Mouse (Mus musculus): ENCODE measurements around the gene Snrnp200.
"Not testable (repeated sequence)": the region's sequence is repeated elsewhere in the genome, so short reads cannot be mapped to it uniquely, and the experiment has no call there.

The Snrnp200 gene

DNA sequence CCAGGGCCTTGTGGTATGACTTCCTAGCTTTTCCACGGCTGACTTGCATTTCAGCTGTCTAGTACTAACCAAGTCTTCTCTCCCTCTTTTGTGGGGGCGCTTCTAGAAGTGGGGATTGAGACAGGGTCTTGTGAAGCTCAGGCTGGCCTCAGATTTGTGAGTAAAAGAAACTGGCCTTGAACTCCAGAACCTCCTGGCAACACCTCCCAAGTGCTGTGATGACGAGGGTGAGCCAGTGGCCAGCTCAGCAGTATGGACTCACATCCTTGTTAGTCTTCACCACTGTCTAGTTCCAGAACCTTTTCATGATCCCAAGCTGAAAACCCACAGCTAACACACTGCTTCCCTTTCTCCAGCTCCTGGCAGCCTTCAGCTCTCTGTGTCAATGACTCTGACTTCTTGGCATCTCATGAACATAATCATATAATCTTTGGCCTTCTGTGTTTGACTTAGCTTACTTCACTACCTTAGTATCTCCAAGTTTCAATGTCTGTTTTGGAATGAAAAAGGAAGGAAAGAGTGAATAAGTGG lies 46.5 kb downstream of the Snrnp200 start:
- DNase-seq: no peak

DNA sequence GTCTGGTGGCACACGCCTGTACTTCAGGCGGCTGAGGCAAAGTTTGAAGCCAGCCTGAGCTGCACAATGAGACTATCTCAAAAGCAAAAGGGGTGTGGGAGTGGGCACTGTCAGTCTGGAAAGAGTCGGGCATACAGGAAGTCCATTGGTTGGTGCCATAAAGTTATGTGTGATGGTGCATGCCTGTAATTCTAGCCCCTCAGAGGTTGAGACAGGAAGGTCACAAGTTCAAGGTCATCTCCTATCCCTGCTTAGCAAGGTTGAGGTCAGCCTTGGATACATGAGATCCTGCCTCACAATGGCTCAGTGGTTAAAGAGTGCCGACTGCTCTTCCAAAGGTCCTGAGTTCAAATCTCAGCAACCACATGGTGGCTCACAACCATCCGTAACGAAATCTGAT lies 47.1 kb downstream of the Snrnp200 start:
- DNase-seq: no peak

DNA sequence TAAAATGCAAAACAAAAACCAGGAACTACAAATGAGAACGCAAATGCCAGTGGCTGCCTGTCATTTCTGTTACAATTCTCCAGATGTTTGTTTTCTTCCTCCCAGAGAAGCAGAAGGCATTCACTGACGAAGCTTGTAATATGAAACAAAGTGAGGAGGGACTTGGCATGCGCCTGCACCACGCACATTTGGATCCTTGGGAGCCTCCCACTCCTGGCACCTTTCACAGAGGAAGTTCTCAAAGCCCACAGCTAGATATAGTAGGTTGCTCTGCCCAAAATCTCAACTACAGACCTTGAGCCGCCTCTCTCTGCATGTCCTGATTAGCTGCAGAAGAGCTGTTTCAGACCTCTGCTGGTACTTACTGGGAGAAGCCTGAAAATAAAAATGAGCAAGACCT lies 51.2 kb downstream of the Snrnp200 start:
- DNase-seq: no peak

DNA sequence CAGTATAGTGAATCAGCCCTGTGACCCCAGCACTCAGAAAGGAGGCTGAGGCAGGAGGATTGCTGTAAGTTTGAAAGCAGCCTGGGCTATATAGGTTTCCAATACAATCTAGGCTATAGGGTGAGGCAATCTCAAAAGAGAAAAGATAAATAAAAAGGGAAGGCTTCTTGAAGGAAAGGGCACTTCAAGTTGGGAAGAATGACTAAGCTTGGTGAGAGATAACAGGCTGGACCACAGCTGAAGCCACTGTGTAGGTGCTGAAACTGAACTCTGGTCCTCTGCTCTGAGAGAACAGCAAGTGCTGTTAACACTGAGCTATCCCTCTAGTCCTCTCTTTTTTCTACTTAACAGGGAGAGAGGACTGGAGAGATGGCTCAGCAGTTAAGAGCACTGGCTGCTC lies 54.3 kb downstream of the Snrnp200 start:
- no peak for DNase-seq

DNA sequence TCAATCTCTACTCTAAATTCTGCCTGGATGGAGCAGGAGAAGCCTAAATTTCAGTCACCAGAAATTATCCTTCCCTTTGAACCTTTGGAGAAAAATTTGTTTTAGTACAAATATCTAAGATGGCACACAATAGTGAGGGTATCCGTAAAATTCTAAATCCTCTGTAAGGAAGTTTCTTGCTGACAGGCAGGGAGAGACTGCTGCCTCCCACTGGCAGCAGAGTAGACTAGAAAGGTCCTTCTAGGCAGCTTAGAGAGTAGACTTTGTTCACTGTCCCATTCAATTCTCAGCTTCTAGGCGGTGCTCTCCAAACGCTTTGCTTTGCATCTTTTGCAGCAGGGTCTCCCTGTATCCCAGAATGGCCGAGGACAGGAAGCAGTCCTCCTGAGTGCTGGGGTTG lies 59.7 kb downstream of the Snrnp200 start:
- no peak for DNase-seq

DNA sequence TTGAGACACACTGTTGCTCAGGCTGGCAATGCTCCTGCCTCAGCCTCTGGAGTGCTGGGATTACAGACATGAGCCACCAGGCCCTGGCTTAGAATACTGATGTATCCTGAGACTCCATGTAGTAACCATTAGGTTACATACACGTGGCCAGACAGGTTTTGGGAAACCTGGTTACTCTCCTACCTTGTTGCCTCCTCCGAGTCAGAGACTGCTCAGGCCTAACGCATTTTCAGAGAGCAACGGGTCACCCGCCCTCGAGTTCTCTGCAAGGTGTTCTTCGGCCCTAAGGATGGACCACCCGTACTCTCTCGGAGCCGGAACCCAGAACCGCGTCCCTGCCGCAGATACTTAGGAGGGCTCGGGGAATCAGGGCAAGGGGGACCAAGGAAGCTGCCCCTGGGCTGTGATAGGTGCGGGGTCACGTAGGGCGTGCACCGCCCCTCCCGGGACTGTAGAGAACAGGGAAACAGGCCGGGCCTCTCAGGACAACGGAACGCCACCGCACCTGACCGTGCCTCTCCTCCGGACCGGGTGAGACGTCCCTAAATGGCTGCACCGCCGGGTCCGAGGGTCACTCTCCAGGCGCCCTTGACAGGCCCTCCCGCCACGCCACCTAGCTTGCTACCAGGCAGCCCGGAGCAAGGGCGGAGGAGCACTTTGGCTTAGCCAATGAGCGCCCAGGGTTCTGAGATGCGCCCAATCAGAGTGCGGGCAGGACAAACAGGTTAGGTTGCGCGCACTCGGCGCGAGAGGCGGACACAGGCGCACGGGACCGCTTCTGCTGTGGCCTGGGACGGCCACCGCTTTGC lies 61.5 kb downstream of the Snrnp200 start, which contains the start of gene Stard7:
Gene Stard7, plus strand, starts transcription at position 728 of the 809 bp plus-strand sequence.
- peak; percentile 95 for DNase-seq

DNA sequence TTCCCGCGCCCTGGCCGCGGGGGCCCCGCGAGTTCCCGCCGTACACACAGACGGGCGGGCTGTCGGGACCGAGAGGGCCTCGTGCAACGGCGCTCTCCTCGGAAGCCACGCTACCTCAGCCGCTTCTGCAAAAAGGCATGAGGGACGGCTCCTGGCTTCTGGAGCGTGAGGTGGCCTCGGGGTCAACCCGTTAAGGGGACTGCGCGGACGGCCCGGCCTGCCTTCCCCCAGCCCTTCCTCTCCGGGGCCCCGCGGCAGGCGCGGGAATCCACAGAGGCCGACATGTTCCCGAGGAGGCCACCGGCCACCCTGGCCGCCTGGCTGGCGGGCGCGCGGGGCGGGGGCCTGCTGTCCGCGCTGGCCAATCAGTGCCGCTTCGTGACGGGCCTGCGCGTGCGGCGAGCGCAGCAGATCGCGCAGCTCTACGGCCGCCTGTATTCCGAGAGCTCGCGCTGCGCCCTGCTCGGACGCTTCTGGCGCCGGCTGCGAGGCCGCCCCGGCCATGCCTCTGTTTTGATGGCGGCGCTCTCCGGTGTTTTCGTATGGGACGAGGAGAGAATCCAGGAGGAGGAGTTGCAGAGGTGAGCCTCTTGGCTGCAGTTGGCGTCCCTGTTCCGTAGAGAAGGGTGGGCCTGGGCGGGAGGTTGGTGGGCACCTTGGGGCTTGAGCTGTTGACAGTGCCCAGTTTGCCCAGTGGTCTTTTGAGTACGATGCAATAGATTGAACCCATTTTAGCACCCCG lies 62.3 kb downstream of the Snrnp200 start:
- DNase-seq: peak; percentile 87

DNA sequence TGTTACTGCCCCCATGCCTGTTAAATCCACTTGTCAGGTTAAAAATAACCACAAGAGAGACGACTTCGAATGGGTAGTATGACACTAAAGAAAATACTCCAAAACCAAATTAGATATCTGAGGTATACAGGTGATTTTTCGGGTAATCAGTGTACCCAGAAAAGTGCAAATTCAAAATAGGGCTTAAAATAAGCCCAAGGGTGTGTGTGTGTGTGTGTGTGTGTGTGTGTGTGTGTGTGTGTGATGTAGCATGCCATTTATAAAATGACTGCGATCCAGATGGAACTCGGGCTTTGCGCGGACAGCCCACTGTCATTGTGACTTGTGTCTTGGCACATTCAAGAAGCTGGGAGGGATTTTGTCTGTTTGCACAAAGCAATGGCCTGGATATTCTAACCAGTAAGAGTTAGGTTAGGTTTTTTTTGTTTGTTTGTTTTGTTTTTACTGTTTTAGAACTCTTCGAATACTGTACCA lies 62.9 kb downstream of the Snrnp200 start:
- no peak for DNase-seq

DNA sequence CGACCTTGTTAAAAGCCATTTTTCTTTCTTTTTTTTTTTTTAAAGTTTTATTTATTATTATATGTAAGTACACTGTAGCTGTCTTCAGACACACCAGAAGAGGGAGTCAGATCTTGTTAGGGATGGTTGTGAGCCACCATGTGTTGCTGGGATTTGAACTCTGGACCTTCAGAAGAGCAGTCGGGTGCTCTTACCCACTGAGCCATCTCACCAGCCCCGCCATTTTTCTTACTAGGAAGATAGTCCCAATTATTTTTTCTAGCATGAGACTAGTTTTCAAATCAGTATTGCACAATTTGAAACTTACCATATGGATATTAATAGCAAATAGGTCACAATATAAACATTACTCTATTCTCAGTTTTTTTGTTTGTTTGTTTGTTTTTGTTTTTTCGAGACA lies 63.9 kb downstream of the Snrnp200 start:
- not testable (repeated sequence) for DNase-seq

DNA sequence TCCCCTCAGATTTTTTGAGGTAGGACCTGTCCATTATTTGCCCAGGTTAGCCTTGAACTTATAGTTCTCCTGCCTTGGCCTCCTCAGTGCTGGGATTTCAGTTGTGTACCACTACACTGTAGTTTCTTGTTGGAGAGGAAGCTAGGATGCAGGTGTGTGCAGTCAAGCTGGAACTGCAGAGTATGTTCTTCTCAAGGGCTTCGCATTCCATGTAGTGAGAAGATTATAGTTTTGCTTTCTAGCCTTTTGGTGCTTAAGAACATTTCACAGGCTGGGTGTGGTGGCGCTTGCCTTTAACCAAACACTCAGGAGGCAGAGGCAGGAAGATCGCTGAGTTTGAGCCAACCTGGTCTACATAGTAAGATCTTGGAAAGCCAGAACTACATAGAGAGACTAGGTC lies 64.6 kb downstream of the Snrnp200 start:
- no peak for DNase-seq

DNA sequence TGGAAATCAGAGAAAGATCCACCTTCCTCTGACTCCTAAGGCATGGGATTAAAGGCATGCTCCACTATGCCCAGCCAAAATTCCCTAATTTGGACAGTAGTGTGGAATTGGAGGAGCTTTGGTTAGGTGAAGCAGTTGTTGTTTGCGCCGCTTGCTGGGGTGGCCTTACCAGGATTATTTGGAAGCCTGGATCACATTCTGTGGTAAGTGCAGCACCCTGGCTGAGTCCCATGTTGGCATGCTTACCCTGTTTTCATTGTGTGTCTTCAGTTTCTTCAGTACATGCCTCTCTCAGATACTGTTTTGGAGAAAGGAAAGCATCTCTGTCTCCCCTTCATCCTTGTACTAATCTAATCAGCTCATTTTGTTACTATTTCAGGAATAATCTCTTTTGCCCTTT lies 66.4 kb downstream of the Snrnp200 start:
- no peak for DNase-seq

DNA sequence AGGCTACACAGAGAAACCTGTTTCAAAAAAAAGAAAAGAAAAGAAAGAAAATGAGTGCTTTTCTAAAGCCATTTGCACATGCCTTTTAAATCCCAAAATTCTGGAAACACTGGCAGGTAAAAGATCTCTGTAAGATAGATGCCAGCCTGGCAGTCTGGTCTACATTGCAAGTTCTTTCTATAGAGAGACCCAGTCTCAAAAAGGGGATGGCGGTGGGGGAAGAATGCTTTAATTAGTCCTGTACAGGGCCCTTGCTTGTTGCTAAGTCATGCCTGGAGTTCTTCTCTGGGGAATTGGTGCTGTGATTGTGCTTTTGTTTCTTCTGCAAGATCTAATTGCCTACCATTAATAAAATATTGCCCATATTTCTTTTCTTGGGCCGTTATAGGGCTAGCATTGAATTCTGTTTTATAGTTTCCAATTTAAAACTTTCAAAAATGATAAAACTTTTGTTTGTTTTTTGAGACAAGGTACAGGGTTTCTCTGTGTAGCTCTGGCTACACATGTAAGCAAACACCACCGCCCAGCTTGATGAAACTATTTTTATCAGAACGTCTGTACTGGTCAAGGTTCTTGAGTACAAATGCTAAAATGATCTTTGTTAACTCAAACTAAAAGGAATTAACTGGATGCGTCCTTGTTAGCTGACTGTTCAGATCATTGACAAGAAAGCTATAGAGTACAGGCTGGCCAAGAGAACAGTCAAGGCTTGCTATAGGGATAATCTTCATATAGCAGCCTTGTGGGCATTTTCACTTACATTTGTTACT lies 67.5 kb downstream of the Snrnp200 start:
- no peak for DNase-seq

DNA sequence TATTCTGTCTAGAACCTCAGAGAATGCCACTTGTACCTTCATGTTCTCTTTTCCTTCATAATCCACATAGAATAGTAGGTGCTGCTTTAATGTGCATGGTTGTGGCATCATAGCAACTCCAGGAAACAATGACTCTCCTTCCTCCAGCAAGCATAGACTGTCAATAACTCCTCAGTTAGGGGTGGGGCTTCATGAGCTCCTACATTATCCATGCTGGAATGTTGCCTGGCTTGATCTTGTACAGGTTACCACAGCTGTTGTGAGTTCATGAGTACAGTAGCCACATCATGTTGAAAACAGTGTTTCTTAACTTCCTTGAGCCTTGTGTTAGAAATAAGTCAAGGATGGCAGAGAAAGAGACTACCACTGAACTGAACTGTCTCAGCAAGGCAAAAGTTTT lies 70.0 kb downstream of the Snrnp200 start:
- DNase-seq: no peak
